Mouse (Mus musculus): ENCODE data around the gene C1ra.
"Not testable (repeated sequence)": the region's sequence is repeated elsewhere in the genome, so short reads cannot be mapped to it uniquely, and the experiment has no call there.

The C1ra gene

GRCm38 (mm10) chr6:124487509-124487908, 24.7 kb upstream of the C1ra start:
- no peak for DNase-seq

- no peak for DNase-seq
These were observed 23.3 kb upstream of the C1ra start for GRCm38 (mm10) chr6:124488952-124489351.

- DNase-seq: no peak
These were observed 20.8 kb upstream of the C1ra start for GRCm38 (mm10) chr6:124491427-124491826.

GRCm38 (mm10) chr6:124492842-124493561, 19.2 kb upstream of the C1ra start, which contains the start of gene C1rl:
Gene C1rl (plus strand): TSS chr6:124493113.
- peak; percentile 54 for DNase-seq

GRCm38 (mm10) chr6:124493886-124494285, 18.3 kb upstream of the C1ra start:
- no peak for DNase-seq

- DNase-seq: no peak
These were observed 16.2 kb upstream of the C1ra start for GRCm38 (mm10) chr6:124496054-124496453.

GRCm38 (mm10) chr6:124499914-124500566, 12.2 kb upstream of the C1ra start:
- DNase-seq: no peak

- DNase-seq: no peak
These were observed 10.7 kb upstream of the C1ra start for GRCm38 (mm10) chr6:124501473-124501872.

GRCm38 (mm10) chr6:124502021-124502420, 10.2 kb upstream of the C1ra start:
- no peak for DNase-seq

- DNase-seq: no peak
These were observed 7.2 kb upstream of the C1ra start for GRCm38 (mm10) chr6:124505028-124505427.

GRCm38 (mm10) chr6:124506991-124507390, 5.2 kb upstream of the C1ra start:
- no peak for DNase-seq

GRCm38 (mm10) chr6:124508292-124508691, 3.9 kb upstream of the C1ra start:
- no peak for DNase-seq

- not testable (repeated sequence) for DNase-seq
These were observed 3.0 kb upstream of the C1ra start for GRCm38 (mm10) chr6:124509192-124509591.

- DNase-seq: no peak
These were observed 269 bp upstream of the C1ra start for GRCm38 (mm10) chr6:124511936-124512335.

GRCm38 (mm10) chr6:124517733-124518132, 5.5 kb downstream of the C1ra start:
- not testable (repeated sequence) for DNase-seq

- DNase-seq: not testable (repeated sequence)
These were observed 9.9 kb downstream of the C1ra start for GRCm38 (mm10) chr6:124522082-124522481.

- DNase-seq: no peak
These were observed 15.7 kb downstream of the C1ra start for GRCm38 (mm10) chr6:124527881-124528280.

GRCm38 (mm10) chr6:124531077-124531476, 18.9 kb downstream of the C1ra start:
- DNase-seq: no peak

- not testable (repeated sequence) for DNase-seq
These were observed 24.1 kb downstream of the C1ra start for GRCm38 (mm10) chr6:124536125-124536829.

GRCm38 (mm10) chr6:124541176-124541575, 29.0 kb downstream of the C1ra start:
- DNase-seq: not testable (repeated sequence)

- peak; percentile 5 for DNase-seq
These were observed 30.1 kb downstream of the C1ra start, which contains the start of gene C1s1 for GRCm38 (mm10) chr6:124542284-124542683. Gene C1s1 (minus strand): TSS chr6:124542359.

GRCm38 (mm10) chr6:124544466-124544865, 32.3 kb downstream of the C1ra start:
- no peak for DNase-seq

GRCm38 (mm10) chr6:124545425-124545824, 33.2 kb downstream of the C1ra start:
- DNase-seq: no peak

- DNase-seq: not testable (repeated sequence)
These were observed 35.8 kb downstream of the C1ra start for GRCm38 (mm10) chr6:124547979-124548378.

All from thymus, postnatal 14 days (tissue).